Mouse (Mus musculus) testis, adult 2 months (tissue): ENCODE data around the gene Herc2. TPM values are rescaled to one million over a fixed set of nuclear protein-coding genes. Genes with fewer than 3 reads are reported as not detected.

Source experiments
- H3K27ac ChIP-seq: fragments of 200-500 bp; 2 replicates; pipeline ENCODE4 v1.5.1; 2012; ENCODE audit warnings: low read depth, low read length; ENCODE audit not compliant: control insufficient read depth, insufficient read depth
- H3K27me3 ChIP-seq: fragments of 200-500 bp; 2 replicates; pipeline ENCODE4 v1.6.1; 2012; ENCODE audit warnings: mild to moderate bottlenecking, low read length, moderate library complexity; ENCODE audit not compliant: control insufficient read depth, insufficient read depth
- H3K36me3 ChIP-seq: fragments of 200-500 bp; 2 replicates; pipeline ENCODE4 v1.6.1; 2012; ENCODE audit warnings: mild to moderate bottlenecking, low read length; ENCODE audit not compliant: control insufficient read depth, insufficient read depth
- H3K4me1 ChIP-seq: fragments of 200-500 bp; 2 replicates; pipeline ENCODE4 v1.6.1; 2012; ENCODE audit warnings: low read length; ENCODE audit not compliant: control insufficient read depth, insufficient read depth
- H3K4me3 ChIP-seq: fragments of 200-500 bp; 2 replicates; pipeline ENCODE4 v1.5.1; 2012; ENCODE audit warnings: low read depth, mild to moderate bottlenecking, low read length, moderate library complexity, mixed read lengths; ENCODE audit not compliant: control insufficient read depth
- CTCF ChIP-seq: fragments of 200-500 bp; IDR thresholded peaks from 2 replicates; pipeline ENCODE4 v1.5.1; 2012; ENCODE audit warnings: low read depth, mild to moderate bottlenecking, inconsistent platforms, low read length, moderate library complexity; ENCODE audit not compliant: control insufficient read depth, insufficient read depth, insufficient replicate concordance
- POLR2A ChIP-seq: fragments of 200-500 bp; IDR thresholded peaks from 2 replicates; pipeline ENCODE4 v1.6.1; 2012; ENCODE audit warnings: low read depth, mild to moderate bottlenecking, inconsistent platforms, low read length, moderate library complexity; ENCODE audit not compliant: control insufficient read depth
- polyA plus RNA-seq: library from polyadenylated mRNA; depleted of rRNA; stranded (reverse); fragments of >200 nt; gene quantifications from 2 replicates; pipeline ENCODE4 v1.2.3, GENCODE M21; 2012

Herc2 gene
- polyA plus RNA-seq, 1 experiment = 25.6 TPM

GRCm38 (mm10) chr7:56071724-56072123, 21.7 kb downstream of the Herc2 start:
- Histone ChIP-seq H3K4me3 (no peak overlapping the region), H3K27me3 (no peaks in the 10 kb centered on the region), H3K4me1 (no peaks in the 10 kb centered on the region), H3K27ac (no peak overlapping the region), H3K36me3 (no peaks in the 10 kb centered on the region)
- TF ChIP-seq CTCF (no peak), POLR2A (no peak)

GRCm38 (mm10) chr7:56083034-56083433, 33.0 kb downstream of the Herc2 start:
- no peak overlapping the region for H3K27ac ChIP-seq
- no peak overlapping the region for H3K4me3 ChIP-seq
- H3K36me3 ChIP-seq = no peaks in the 10 kb centered on the region
- H3K27me3 ChIP-seq = no peaks in the 10 kb centered on the region
- TF ChIP-seq POLR2A = no peak
- TF ChIP-seq CTCF = no peak
- H3K4me1 ChIP-seq = no peaks in the 10 kb centered on the region

GRCm38 (mm10) chr7:56089097-56089496, 39.1 kb downstream of the Herc2 start:
- Histone ChIP-seq H3K27ac (no peak overlapping the region), H3K4me3 (no peak overlapping the region), H3K4me1 (no peaks in the 10 kb centered on the region), H3K27me3 (no peaks in the 10 kb centered on the region), H3K36me3 (peaks cover 1% of the 10 kb centered on the region; the same call in 1 of the 2 replicates)
- TF ChIP-seq CTCF = no peak
- TF ChIP-seq POLR2A = no peak

GRCm38 (mm10) chr7:56091445-56091844, 41.4 kb downstream of the Herc2 start:
- H3K4me3 ChIP-seq = no peak overlapping the region
- peaks cover 1% of the 10 kb centered on the region; the same call in 1 of the 2 replicates for H3K36me3 ChIP-seq
- no peak for TF ChIP-seq CTCF
- TF ChIP-seq POLR2A = no peak
- no peak overlapping the region for H3K27ac ChIP-seq
- no peaks in the 10 kb centered on the region for H3K27me3 ChIP-seq
- no peaks in the 10 kb centered on the region for H3K4me1 ChIP-seq

- Histone ChIP-seq H3K4me1 (no peaks in the 10 kb centered on the region), H3K27ac (no peak overlapping the region), H3K27me3 (no peaks in the 10 kb centered on the region), H3K36me3 (peaks cover 3% of the 10 kb centered on the region), H3K4me3 (no peak overlapping the region)
- TF ChIP-seq CTCF (no peak), POLR2A (no peak)
Measured at GRCm38 (mm10) chr7:56102293-56102847, 52.4 kb downstream of the Herc2 start.

GRCm38 (mm10) chr7:56112999-56113398, 63.0 kb downstream of the Herc2 start:
- Histone ChIP-seq H3K36me3 (peaks cover 2% of the 10 kb centered on the region; the same call in 1 of the 2 replicates), H3K27ac (no peak overlapping the region), H3K4me1 (no peaks in the 10 kb centered on the region), H3K27me3 (no peaks in the 10 kb centered on the region), H3K4me3 (no peak overlapping the region)
- TF ChIP-seq POLR2A = no peak
- TF ChIP-seq CTCF = no peak

GRCm38 (mm10) chr7:56114148-56114547, 64.2 kb downstream of the Herc2 start:
- no peak overlapping the region for H3K27ac ChIP-seq
- no peaks in the 10 kb centered on the region for H3K4me1 ChIP-seq
- H3K27me3 ChIP-seq = no peaks in the 10 kb centered on the region
- peaks cover 1% of the 10 kb centered on the region; the same call in 1 of the 2 replicates for H3K36me3 ChIP-seq
- TF ChIP-seq CTCF = no peak
- TF ChIP-seq POLR2A = no peak
- H3K4me3 ChIP-seq = peak overlapping the region; percentile 10; the same call in 1 of the 2 replicates
